Mouse (Mus musculus) stomach, postnatal 0 days (tissue): ENCODE measurements around the gene Rtkn.

Source experiments
- CTCF ChIP-seq: IDR thresholded peaks from 2 replicates; pipeline ENCODE4 v1.5.1; 2016; ENCODE audit warnings: antibody characterized with exemption, low read depth, mild to moderate bottlenecking, moderate library complexity
- EP300 ChIP-seq: optimal IDR thresholded peaks from 2 replicates; pipeline ENCODE3; 2016; ENCODE audit warnings: antibody characterized with exemption

- TF ChIP-seq CTCF: no peak
- TF ChIP-seq EP300: no peak
These were observed 26.2 kb downstream of the Rtkn start for GRCm38 (mm10) chr6:83161442-83161841.
